ENCODE assay signal across 21 mouse cellular contexts in the genomic region with DNA sequence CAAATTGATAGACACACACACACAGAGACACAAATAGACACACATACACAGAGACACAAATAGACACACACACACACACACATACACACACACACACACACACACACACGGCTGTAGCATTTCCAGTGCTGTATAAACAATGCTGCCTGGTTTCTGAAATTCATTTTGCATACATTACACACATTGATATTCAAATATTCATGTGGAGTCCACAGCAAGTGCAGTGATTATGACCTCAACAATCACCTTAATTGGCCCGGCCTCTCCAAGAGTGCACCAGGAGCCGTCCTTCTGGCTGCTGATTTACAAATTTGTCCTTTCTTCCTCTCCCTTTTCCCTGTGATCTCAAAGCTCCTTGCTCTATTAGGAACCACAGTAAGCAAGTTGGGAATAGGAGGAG.
A peak's percentile ranks its signal among the peaks of the same experiment; 100 is the strongest.
DNase-seq lines count a peak whose midpoint lies in the region; ATAC-seq and TF ChIP-seq lines count a peak whose summit lies in the region.
"Had no signal": no experiment of that assay in that cellular context is flagged by ENCODE, and none has a peak within 500 bp of the region (broad histone marks: within the 10 kb centered on the region; RNA-seq: fewer than 3 reads in every experiment).

No protein-coding gene starts in this region.

- DNase-seq in forebrain, embryonic 11.5 days (ENCODE audit: low spot score) = no peak
- DNase-seq in forebrain, embryonic 14.5 days (ENCODE audit: low spot score) = peak; percentile 32
- no peak for DNase-seq in forebrain, embryonic 10.5 days (ENCODE audit: extremely low spot score, low spot score)
- DNase-seq in midbrain, postnatal 0 days (ENCODE audit: low spot score) = no peak
- peak; percentile 59 for DNase-seq in brain, embryonic 14.5 days (ENCODE audit: low read depth)
- DNase-seq: adrenal gland, adult 8-10 months; adrenal gland, postnatal 25 days; cerebellum, adult 18-20 months; cerebellum, adult 9-10 months; cerebellum, postnatal 14 days; gastrocnemius, postnatal 25 days; heart, adult 18-20 months; heart, postnatal 10 days; heart, postnatal 36 days had no signal

- no peak overlapping the region for H3K4me3 ChIP-seq in forebrain, embryonic 11.5 days (ENCODE audit: low read depth, low read length)
- no peak overlapping the region for H3K4me3 ChIP-seq in forebrain, embryonic 16.5 days (replicated peaks; ENCODE audit: low read length)
- H3K4me3 ChIP-seq in forebrain, embryonic 14.5 days (ENCODE audit: low read depth, low read length) = no peak overlapping the region
- H3K4me3 ChIP-seq in forebrain, embryonic 10.5 days = no peak overlapping the region
- no peak overlapping the region for H3K4me3 ChIP-seq in midbrain, embryonic 13.5 days (replicated peaks)
- H3K4me3 ChIP-seq in midbrain, postnatal 0 days (ENCODE audit: low read depth, low read length) = no peak overlapping the region
- H3K4me3 ChIP-seq: heart, embryonic 12.5 days; heart, embryonic 15.5 days; hindbrain, embryonic 10.5 days had no signal

- 0 out of 2 replicates have a peak, but pooled peaks have one; percentile 18 for ATAC-seq in forebrain, embryonic 11.5 days (replicated peaks; ENCODE audit: low FRiP score)
- ATAC-seq in forebrain, embryonic 16.5 days = no peak
- peak; percentile 58 for ATAC-seq in forebrain, embryonic 14.5 days
- ATAC-seq in midbrain, embryonic 13.5 days = peak; percentile 28; the same call in 1 of the 2 replicates
- ATAC-seq in midbrain, postnatal 0 days (ENCODE audit: low FRiP score) = no peak
- ATAC-seq: activated CD4-positive, CD25-positive, alpha-beta regulatory T cell, adult 4 months had no signal

- no peak for TF ChIP-seq POLR2A in brain, embryonic 14.5 days (IDR thresholded peaks at IDR 0.05; ENCODE audit: borderline replicate concordance, extremely low read depth, insufficient read depth, insufficient read length, poor library complexity, severe bottlenecking)

- H3K27me3 ChIP-seq in forebrain, embryonic 11.5 days (ENCODE audit: control insufficient read depth, insufficient read depth, low read length) = no peaks in the 10 kb centered on the region
- H3K27me3 ChIP-seq in forebrain, embryonic 16.5 days (replicated peaks; ENCODE audit: control insufficient read depth, insufficient read depth, low read length) = no peaks in the 10 kb centered on the region
- no peaks in the 10 kb centered on the region for H3K27me3 ChIP-seq in forebrain, embryonic 14.5 days (replicated peaks; ENCODE audit: control insufficient read depth, insufficient read depth, low read length)
- no peaks in the 10 kb centered on the region for H3K27me3 ChIP-seq in forebrain, embryonic 10.5 days (ENCODE audit: poor library complexity, severe bottlenecking)
- 0 out of 2 replicates have a peak, but pooled peaks cover 2% of the 10 kb centered on the region for H3K27me3 ChIP-seq in midbrain, embryonic 13.5 days
- H3K27me3 ChIP-seq in midbrain, postnatal 0 days (ENCODE audit: insufficient read depth, low read length) = no peaks in the 10 kb centered on the region
- H3K27me3 ChIP-seq: heart, embryonic 15.5 days had no signal

- H3K36me3 ChIP-seq in forebrain, embryonic 11.5 days (ENCODE audit: control insufficient read depth, insufficient read depth, low read length) = no peaks in the 10 kb centered on the region
- H3K36me3 ChIP-seq in forebrain, embryonic 16.5 days (ENCODE audit: control insufficient read depth, insufficient read depth) = no peaks in the 10 kb centered on the region
- H3K36me3 ChIP-seq in forebrain, embryonic 14.5 days (ENCODE audit: control insufficient read depth, insufficient read depth, low read length) = no peaks in the 10 kb centered on the region
- no peaks in the 10 kb centered on the region for H3K36me3 ChIP-seq in forebrain, embryonic 10.5 days (replicated peaks)
- no peaks in the 10 kb centered on the region for H3K36me3 ChIP-seq in midbrain, embryonic 13.5 days
- H3K36me3 ChIP-seq in midbrain, postnatal 0 days (ENCODE audit: insufficient read depth, low read length) = no peaks in the 10 kb centered on the region
- H3K36me3 ChIP-seq: heart, embryonic 12.5 days; heart, embryonic 15.5 days; hindbrain, embryonic 10.5 days had no signal

- peaks cover 4% of the 10 kb centered on the region; the same call in 1 of the 2 replicates for H3K4me1 ChIP-seq in forebrain, embryonic 11.5 days (replicated peaks; ENCODE audit: control insufficient read depth, insufficient read depth, low read length)
- peaks cover 9% of the 10 kb centered on the region for H3K4me1 ChIP-seq in forebrain, embryonic 16.5 days (replicated peaks; ENCODE audit: control insufficient read depth, insufficient read depth, low read length)
- peaks cover 8% of the 10 kb centered on the region; the same call in 1 of the 2 replicates for H3K4me1 ChIP-seq in forebrain, embryonic 14.5 days (ENCODE audit: control insufficient read depth, insufficient read depth, low read length)
- H3K4me1 ChIP-seq in forebrain, embryonic 10.5 days = peaks cover 43% of the 10 kb centered on the region
- peaks cover 37% of the 10 kb centered on the region for H3K4me1 ChIP-seq in midbrain, embryonic 13.5 days (replicated peaks)
- H3K4me1 ChIP-seq in midbrain, postnatal 0 days (ENCODE audit: insufficient read depth, low read length) = no peaks in the 10 kb centered on the region
- H3K4me1 ChIP-seq: heart, embryonic 12.5 days; heart, embryonic 15.5 days had no signal

- H3K9ac ChIP-seq in forebrain, embryonic 11.5 days (ENCODE audit: low read length) = no peak overlapping the region
- H3K9ac ChIP-seq in forebrain, embryonic 16.5 days (replicated peaks; ENCODE audit: low read depth, low read length) = no peak overlapping the region
- no peak overlapping the region for H3K9ac ChIP-seq in forebrain, embryonic 14.5 days (ENCODE audit: low read length)
- no peak overlapping the region for H3K9ac ChIP-seq in midbrain, embryonic 13.5 days (replicated peaks)
- H3K9ac ChIP-seq in midbrain, postnatal 0 days (replicated peaks; ENCODE audit: low read length, poor library complexity, severe bottlenecking) = no peak overlapping the region
- H3K9ac ChIP-seq: heart, embryonic 12.5 days; heart, embryonic 15.5 days; hindbrain, embryonic 14.5 days had no signal

- H3K9me3 ChIP-seq in forebrain, embryonic 11.5 days (ENCODE audit: control insufficient read depth, low read length) = no peaks in the 10 kb centered on the region
- H3K9me3 ChIP-seq in forebrain, embryonic 16.5 days (ENCODE audit: control insufficient read depth, low read length) = no peaks in the 10 kb centered on the region
- H3K9me3 ChIP-seq in forebrain, embryonic 14.5 days (replicated peaks; ENCODE audit: control insufficient read depth, low read length) = no peaks in the 10 kb centered on the region
- H3K9me3 ChIP-seq in forebrain, embryonic 10.5 days = no peaks in the 10 kb centered on the region
- H3K9me3 ChIP-seq in midbrain, embryonic 13.5 days = no peaks in the 10 kb centered on the region
- H3K9me3 ChIP-seq in midbrain, postnatal 0 days (ENCODE audit: low read length) = no peaks in the 10 kb centered on the region
- H3K9me3 ChIP-seq: heart, embryonic 12.5 days; heart, embryonic 15.5 days; hindbrain, embryonic 10.5 days had no signal

- no peak overlapping the region for H3K4me2 ChIP-seq in forebrain, embryonic 11.5 days (ENCODE audit: low read depth, low read length, severe bottlenecking)
- H3K4me2 ChIP-seq in forebrain, embryonic 16.5 days (ENCODE audit: low read length) = no peak overlapping the region
- H3K4me2 ChIP-seq in forebrain, embryonic 14.5 days (ENCODE audit: low read length) = no peak overlapping the region
- H3K4me2 ChIP-seq in midbrain, embryonic 13.5 days (replicated peaks) = no peak overlapping the region
- H3K4me2 ChIP-seq in midbrain, postnatal 0 days (ENCODE audit: low read depth, low read length, poor library complexity, severe bottlenecking) = no peak overlapping the region
- H3K4me2 ChIP-seq: heart, embryonic 12.5 days; heart, embryonic 15.5 days; hindbrain, embryonic 14.5 days had no signal

- no peak for TF ChIP-seq CTCF in midbrain, postnatal 0 days (IDR thresholded peaks at IDR 0.05)
- no peak for TF ChIP-seq CTCF in brain, embryonic 14.5 days (IDR thresholded peaks at IDR 0.05; ENCODE audit: borderline replicate concordance, extremely low read depth, insufficient read depth, insufficient read length)

- no peak overlapping the region for H3K27ac ChIP-seq in forebrain, embryonic 11.5 days (ENCODE audit: low read depth, low read length)
- H3K27ac ChIP-seq in forebrain, embryonic 16.5 days (ENCODE audit: low read length) = no peak overlapping the region
- H3K27ac ChIP-seq in forebrain, embryonic 14.5 days (ENCODE audit: low read depth, low read length) = no peak overlapping the region
- no peak overlapping the region for H3K27ac ChIP-seq in forebrain, embryonic 10.5 days
- no peak overlapping the region for H3K27ac ChIP-seq in midbrain, embryonic 13.5 days
- H3K27ac ChIP-seq in midbrain, postnatal 0 days (ENCODE audit: low read depth, low read length) = no peak overlapping the region
- H3K27ac ChIP-seq: heart, embryonic 15.5 days; hindbrain, embryonic 10.5 days; hindbrain, embryonic 14.5 days had no signal

- WGBS in forebrain, embryonic 11.5 days = 41% methylated on average over 3 of the region's 3 CpGs
- 20% methylated on average over 3 of the region's 3 CpGs for WGBS in forebrain, embryonic 16.5 days
- 23% methylated on average over 3 of the region's 3 CpGs for WGBS in forebrain, embryonic 14.5 days
- 83% methylated on average over 3 of the region's 3 CpGs for WGBS in forebrain, embryonic 10.5 days
- 56% methylated on average over 3 of the region's 3 CpGs for WGBS in midbrain, embryonic 13.5 days
- 50% methylated on average over 3 of the region's 3 CpGs for WGBS in midbrain, postnatal 0 days

Comparison
In these comparisons a context has a peak if more than half of its experiments do, and no peak if none do; other contexts are left out.
1. ATAC-seq: peak in forebrain, embryonic 11.5 days (single experiment), forebrain, embryonic 14.5 days (single experiment) and midbrain, embryonic 13.5 days (single experiment); none in forebrain, embryonic 16.5 days (single experiment) and midbrain, postnatal 0 days (single experiment).
2. DNase-seq: peak in forebrain, embryonic 14.5 days (single experiment) and brain, embryonic 14.5 days (single experiment); none in forebrain, embryonic 11.5 days (single experiment), forebrain, embryonic 10.5 days (single experiment) and midbrain, postnatal 0 days (single experiment).